8 mouse cellular contexts compared by ENCODE assay signal in genomic region chr1:118390266-118390660, GRCm38 (mm10). TPM values are rescaled to one million over a fixed set of nuclear protein-coding genes. Genes with fewer than 3 reads are reported as not detected.
DNase-seq lines count a peak whose midpoint lies in the region; ATAC-seq and TF ChIP-seq lines count a peak whose summit lies in the region.

No protein-coding gene starts in this region.

- peaks cover 13% of the 10 kb centered on the region for H3K36me3 ChIP-seq in heart, adult 2 months (ENCODE audit: control insufficient read depth, insufficient read depth, low read length)
- H3K36me3 ChIP-seq in CH12.LX (replicated peaks in 1 of 2; ENCODE audit: control insufficient read depth in 1 of 2, insufficient read depth in 1 of 2, low read length in 1 of 2): peaks cover 8 to 40% of the 10 kb centered on the region in 2 experiments
- no peaks in the 10 kb centered on the region for H3K36me3 ChIP-seq in forebrain, embryonic 16.5 days (ENCODE audit: control insufficient read depth, insufficient read depth)
- peaks cover 6% of the 10 kb centered on the region; the same call in 1 of the 2 replicates for H3K36me3 ChIP-seq in liver, embryonic 15.5 days (replicated peaks)

- no peaks in the 10 kb centered on the region for H3K27me3 ChIP-seq in heart, adult 2 months (ENCODE audit: control insufficient read depth, insufficient read depth, low read length)
- no peaks in the 10 kb centered on the region for H3K27me3 ChIP-seq in CH12.LX (replicated peaks)
- H3K27me3 ChIP-seq in forebrain, embryonic 16.5 days (replicated peaks; ENCODE audit: control insufficient read depth, insufficient read depth, low read length): no peaks in the 10 kb centered on the region
- no peaks in the 10 kb centered on the region for H3K27me3 ChIP-seq in liver, embryonic 15.5 days

- no peak for TF ChIP-seq EP300 in heart, adult 2 months (IDR thresholded peaks at IDR 0.05; ENCODE audit: insufficient read depth, low read depth, low read length)
- no peak for TF ChIP-seq EP300 in CH12.LX (IDR thresholded peaks at IDR 0.05; ENCODE audit: low read length)

- TF ChIP-seq RAD21 in CH12.LX (IDR thresholded peaks at IDR 0.05; ENCODE audit: low read depth, low read length): no peak

- intact Hi-C loops in heart, adult 2 months (cut with DNase I): loop anchor here (1.0 kb wide), 1 partner anchor 66 kb away; no protein-coding TSS in a partner anchor

- in situ Hi-C loops in CH12.LX (cut with MboI; ENCODE audit: low pct_ligation_motif_present, low pct_unique_long_range_greater_than_20kb, low sequenced_read_pairs): loop anchor here (5.0 kb wide), 1 partner anchor 72 kb away; no protein-coding TSS in a partner anchor

- dilution Hi-C loops in CH12.LX (cut with MboI; ENCODE audit: extremely low pct_ligation_motif_present, extremely low pct_unique_long_range_greater_than_20kb, low sequenced_read_pairs): no loop called here

- no peak for ATAC-seq in forebrain, embryonic 16.5 days
- no peak for ATAC-seq in liver, embryonic 15.5 days (ENCODE audit: insufficient read depth)

- H3K9me3 ChIP-seq in CH12.LX (replicated peaks; ENCODE audit: low read length): no peaks in the 10 kb centered on the region
- no peaks in the 10 kb centered on the region for H3K9me3 ChIP-seq in forebrain, embryonic 16.5 days (ENCODE audit: control insufficient read depth, low read length)
- H3K9me3 ChIP-seq in liver, embryonic 15.5 days (replicated peaks): no peaks in the 10 kb centered on the region

- peaks cover 7% of the 10 kb centered on the region; the same call in 1 of the 2 replicates for H3K79me2 ChIP-seq in heart, adult 2 months (replicated peaks; ENCODE audit: control insufficient read depth, insufficient read depth, low read length)
- H3K79me2 ChIP-seq in CH12.LX (replicated peaks; ENCODE audit: control insufficient read depth, extremely low read depth, insufficient read depth, poor library complexity, severe bottlenecking): peaks cover 55% of the 10 kb centered on the region

- no peak for DNase-seq in heart, adult 2 months
- DNase-seq in heart, adult 8-10 months (ENCODE audit: low spot score): no peak
- no peak for DNase-seq in CH12.LX (ENCODE audit: extremely low read depth)
- no peak for DNase-seq in ovary, postnatal 10 days (ENCODE audit: low spot score)
- DNase-seq in gastrocnemius, adult 8-10 months (ENCODE audit: low spot score in 2 of 2): no peak
- DNase-seq in embryo, embryonic 9.5 days (ENCODE audit: extremely low spot score): no peak

- peak overlapping the region; percentile 83 for H3K4me2 ChIP-seq in CH12.LX (ENCODE audit: insufficient read depth, low read depth, poor library complexity, severe bottlenecking)
- peak overlapping the region; percentile 92 for H3K4me2 ChIP-seq in forebrain, embryonic 16.5 days (ENCODE audit: low read length)
- peak overlapping the region; percentile 86 for H3K4me2 ChIP-seq in liver, embryonic 15.5 days

- H3K9ac ChIP-seq in heart, adult 2 months (ENCODE audit: low read depth, low read length): peak overlapping the region; percentile 98
- H3K9ac ChIP-seq in CH12.LX (ENCODE audit: insufficient read depth, low read depth): peak overlapping the region; percentile 97
- H3K9ac ChIP-seq in forebrain, embryonic 16.5 days (replicated peaks; ENCODE audit: low read depth, low read length): peak overlapping the region; percentile 91
- peak overlapping the region; percentile 97 for H3K9ac ChIP-seq in liver, embryonic 15.5 days

- no peak for TF ChIP-seq POLR2A in heart, adult 2 months (IDR thresholded peaks at IDR 0.05; ENCODE audit: insufficient read depth, low read depth, low read length)
- TF ChIP-seq POLR2A in CH12.LX (IDR thresholded peaks at IDR 0.05; ENCODE audit: low read depth, low read length): no peak

- peaks cover 4% of the 10 kb centered on the region for H3K4me1 ChIP-seq in heart, adult 2 months (ENCODE audit: control insufficient read depth, insufficient read depth, low read length)
- peaks cover 8 to 42% of the 10 kb centered on the region in 2 experiments for H3K4me1 ChIP-seq in CH12.LX (ENCODE audit: control insufficient read depth in 1 of 2, insufficient read depth in 2 of 2)
- peaks cover 20% of the 10 kb centered on the region for H3K4me1 ChIP-seq in forebrain, embryonic 16.5 days (replicated peaks; ENCODE audit: control insufficient read depth, insufficient read depth, low read length)
- H3K4me1 ChIP-seq in liver, embryonic 15.5 days (replicated peaks): peaks cover 36% of the 10 kb centered on the region

- H3K4me3 ChIP-seq in heart, adult 2 months: peak overlapping the region; percentile 98
- H3K4me3 ChIP-seq in CH12.LX (replicated peaks in 1 of 3; ENCODE audit: low read depth in 2 of 3, low read length in 2 of 3, poor library complexity in 1 of 3): peak overlapping the region; percentile 86 to 97 (median 91)
- peak overlapping the region; percentile 74 for H3K4me3 ChIP-seq in forebrain, embryonic 16.5 days (replicated peaks; ENCODE audit: low read length)
- peak overlapping the region; percentile 90 for H3K4me3 ChIP-seq in liver, embryonic 15.5 days (replicated peaks)

- no peak for TF ChIP-seq CTCF in heart, adult 2 months (IDR thresholded peaks at IDR 0.05)
- no peak for TF ChIP-seq CTCF in CH12.LX (conservative IDR thresholded peaks at IDR 0.05 in 1 of 2, IDR thresholded peaks at IDR 0.05 in 1 of 2; ENCODE audit: low read depth in 2 of 2, low read length in 2 of 2)

- WGBS in heart, adult 2 months: 15% methylated on average over 8 of the region's 8 CpGs
- 14% methylated on average over 8 of the region's 8 CpGs for WGBS in forebrain, embryonic 16.5 days
- WGBS in liver, embryonic 15.5 days (ENCODE audit: insufficient replicate concordance): 26% methylated on average over 8 of the region's 8 CpGs

- H3K27ac ChIP-seq in heart, adult 2 months: peak overlapping the region; percentile 81
- peak overlapping the region; percentile 63; the same call in 1 of the 2 replicates for H3K27ac ChIP-seq in CH12.LX (ENCODE audit: insufficient read depth, low read depth)
- peak overlapping the region; percentile 92 for H3K27ac ChIP-seq in forebrain, embryonic 16.5 days (ENCODE audit: low read length)
- peak overlapping the region; percentile 93 for H3K27ac ChIP-seq in liver, embryonic 15.5 days (replicated peaks)

TF ChIP-seq in CH12.LX, 34 proteins besides CTCF, POLR2A, EP300 and RAD21:
- TF ChIP-seq ETS1 (conservative IDR thresholded peaks at IDR 0.05; ENCODE audit: low read depth, low read length) (no peak), CHD2 (IDR thresholded peaks at IDR 0.05; ENCODE audit: low read length) (no peak), RCOR1 (conservative IDR thresholded peaks at IDR 0.05; ENCODE audit: low read depth, low read length) (no peak), ZKSCAN1 (IDR thresholded peaks at IDR 0.05; ENCODE audit: borderline replicate concordance, low read depth, low read length) (no peak), TCF12 (IDR thresholded peaks at IDR 0.05; ENCODE audit: low read depth, low read length) (no peak), JUND (conservative IDR thresholded peaks at IDR 0.05; ENCODE audit: low read depth, low read length) (no peak), PAX5 (IDR thresholded peaks at IDR 0.05; ENCODE audit: low read length) (no peak), MYC (IDR thresholded peaks at IDR 0.05; ENCODE audit: low read depth, low read length) (no peak), USF1 (IDR thresholded peaks at IDR 0.05; ENCODE audit: low read depth, low read length) (no peak), IRF4 (IDR thresholded peaks at IDR 0.05; ENCODE audit: low read depth, low read length) (no peak), MXI1 (IDR thresholded peaks at IDR 0.05; ENCODE audit: low read depth, low read length) (no peak), MEF2A (IDR thresholded peaks at IDR 0.05; ENCODE audit: borderline replicate concordance, low read depth, low read length) (no peak), BHLHE40 (IDR thresholded peaks at IDR 0.05; ENCODE audit: low read depth, low read length) (no peak), HCFC1 (IDR thresholded peaks at IDR 0.05; ENCODE audit: low read depth, low read length) (no peak), USF2 (conservative IDR thresholded peaks at IDR 0.05; ENCODE audit: low read depth, low read length) (no peak), UBTF (IDR thresholded peaks at IDR 0.05; ENCODE audit: low read depth, low read length) (no peak), TBP (conservative IDR thresholded peaks at IDR 0.05; ENCODE audit: low read depth, low read length) (no peak), GABPA (IDR thresholded peaks at IDR 0.05; ENCODE audit: insufficient replicate concordance, low read depth, low read length) (no peak), ZNF384 (IDR thresholded peaks at IDR 0.05; ENCODE audit: low read depth, low read length) (no peak)

RNA-seq across cellular contexts. Expression of gene Clasp1, which starts 1.4 kb away (rescaled TPM):
- total RNA-seq in heart, adult 2 months (2021): 100 to 1,000 TPM; 323 to 407 TPM
- 148 and 198 TPM in 2 replicates for polyA plus RNA-seq in heart, adult 2 months (2012; rRNA removed)
- total RNA-seq in heart, adult 8-10 months (2022): 100 to 1,000 TPM; 339 to 450 (median 397) TPM
- total RNA-seq in CH12.LX (2012; rRNA removed) (42.2 and 42.9 TPM in 2 replicates), CH12.LX (2014; rRNA removed) (31.8 and 32.0 TPM in 2 replicates)
- polyA plus RNA-seq in CH12.LX (2012; ENCODE audit: insufficient read length, low read depth): 51.3 and 53.2 TPM in 2 replicates
- 135 and 154 TPM in 2 replicates for polyA plus RNA-seq in forebrain, embryonic 16.5 days (2015; fragmentation: Nextera tagmentation; extraction: Ambion mirVana)
- 11.8 and 12.8 TPM in 2 replicates for polyA plus RNA-seq in liver, embryonic 15.5 days (2015; fragmentation: Nextera tagmentation; extraction: Ambion mirVana)
- 10 to 100 TPM; 45.8 to 55.5 (median 51.7) TPM for total RNA-seq in gastrocnemius, adult 8-10 months (2022)

Comparison
In these comparisons a context has a peak if more than half of its experiments do, and no peak if none do; other contexts are left out.
1. RNA of gene Clasp1, which starts 1.4 kb away (total RNA-seq): 339 to 450 TPM in heart, adult 8-10 months and 323 to 407 TPM in heart, adult 2 months; 45.8 to 55.5 TPM in gastrocnemius, adult 8-10 months and 31.8 to 42.9 TPM in CH12.LX; every median in the first group is over 4 times any median in the second.
2. Peak in every context shown above with its lines, with median percentiles within 50 percentile points of each other: H3K27ac ChIP-seq, H3K4me3 ChIP-seq, H3K9ac ChIP-seq and H3K4me2 ChIP-seq.